Mouse (Mus musculus): Measurements from ENCODE around the gene Map7.

GRCm38 (mm10) chr10:20149121-20149834 lies 1.0 kb downstream of the Map7 start:
- no peak for TF ChIP-seq POLR2A (IDR thresholded peaks at IDR 0.05; ENCODE audit: insufficient read depth, low read length)
- TF ChIP-seq EP300 (IDR thresholded peaks at IDR 0.05; ENCODE audit: insufficient read depth, low read depth, low read length): no peak
- no peak for TF ChIP-seq CTCF (IDR thresholded peaks at IDR 0.05; ENCODE audit: low read depth, low read length)
